Mouse (Mus musculus) MEL (cell line): ENCODE data around the gene Serpinb6a.

Source experiments
- CTCF ChIP-seq, 3 experiments: IDR thresholded peaks in 2 of 3; conservative IDR thresholded peaks in 1 of 3; 2 replicates each; pipeline ENCODE4 v1.5.1; 2011 to 2012; ENCODE audit warnings: low read length in 3 of 3, low read depth in 2 of 3, mild to moderate bottlenecking in 2 of 3, improper control_type of control experiment in 1 of 3, inconsistent platforms in 1 of 3, mixed read lengths in 1 of 3, moderate library complexity in 1 of 3; ENCODE audit not compliant: control insufficient read depth in 1 of 3, insufficient read depth in 1 of 3, poor library complexity in 1 of 3, severe bottlenecking in 1 of 3
- EP300 ChIP-seq, 2 experiments: IDR thresholded peaks; 2 replicates each; pipeline ENCODE4 v1.6.1; 2011; ENCODE audit warnings: improper control_type of control experiment in 2 of 2, low read length in 2 of 2, low read depth in 1 of 2, mild to moderate bottlenecking in 1 of 2
- ETS1 ChIP-seq: IDR thresholded peaks from 2 replicates; pipeline ENCODE4 v1.6.1; 2012; ENCODE audit warnings: low read depth, mild to moderate bottlenecking, inconsistent platforms, low read length, improper control_type of control experiment, moderate library complexity
- HCFC1 ChIP-seq: IDR thresholded peaks from 2 replicates; pipeline ENCODE4 v1.6.1; 2012; ENCODE audit warnings: low read depth, mild to moderate bottlenecking, inconsistent platforms, low read length, improper control_type of control experiment, moderate library complexity
- JUND ChIP-seq: IDR thresholded peaks from 2 replicates; pipeline ENCODE4 v1.6.1; 2011; ENCODE audit warnings: low read depth, mild to moderate bottlenecking, improper control_type of control experiment, low read length
- MEF2A ChIP-seq: IDR thresholded peaks from 2 replicates; pipeline ENCODE4 v1.6.1; 2014; ENCODE audit warnings: low read depth, mild to moderate bottlenecking, inconsistent platforms, low read length, improper control_type of control experiment; ENCODE audit not compliant: poor library complexity, insufficient replicate concordance, severe bottlenecking; ENCODE audit errors: extremely low read depth
- POLR2A ChIP-seq, 2 experiments: IDR thresholded peaks; 2 replicates each; pipeline ENCODE4 v1.6.1; 2011 to 2012; ENCODE audit warnings: low read length in 2 of 2, mild to moderate bottlenecking in 2 of 2, control low read depth in 1 of 2, improper control_type of control experiment in 1 of 2, low read depth in 1 of 2, moderate library complexity in 1 of 2; ENCODE audit not compliant: control insufficient read depth in 1 of 2, insufficient read depth in 1 of 2, poor library complexity in 1 of 2
- POLR2AphosphoS2 ChIP-seq: IDR thresholded peaks from 2 replicates; pipeline ENCODE4 v1.6.1; 2011; ENCODE audit warnings: low read length, improper control_type of control experiment
- TAL1 ChIP-seq: IDR thresholded peaks from 2 replicates; pipeline ENCODE4 v1.6.1; 2012; ENCODE audit warnings: mild to moderate bottlenecking, inconsistent platforms, low read length, moderate library complexity, mixed read lengths
- USF1 ChIP-seq: IDR thresholded peaks from 2 replicates; pipeline ENCODE4 v1.6.1; 2014; ENCODE audit warnings: low read depth, mild to moderate bottlenecking, inconsistent platforms, low read length, improper control_type of control experiment, moderate library complexity

GRCm38 (mm10) chr13:33921041-33921440, 81.6 kb downstream of the Serpinb6a start:
- TF ChIP-seq MEF2A (no peak), HCFC1 (no peak), JUND (no peak), CTCF (IDR thresholded peaks at IDR 0.05 in 2 of 3, conservative IDR thresholded peaks at IDR 0.05 in 1 of 3; ENCODE audit: control insufficient read depth in 1 of 3, insufficient read depth in 1 of 3, low read depth in 2 of 3, low read length in 3 of 3, poor library complexity in 1 of 3, severe bottlenecking in 1 of 3) (no peak), POLR2A (IDR thresholded peaks at IDR 0.05; ENCODE audit: control insufficient read depth in 1 of 2, insufficient read depth in 1 of 2, low read depth in 1 of 2, low read length in 2 of 2, poor library complexity in 1 of 2) (no peak), USF1 (no peak), POLR2AphosphoS2 (no peak), EP300 (IDR thresholded peaks at IDR 0.05; ENCODE audit: low read depth in 1 of 2, low read length in 2 of 2) (no peak), ETS1 (no peak), TAL1 (no peak)
